Mouse (Mus musculus): Measurements from ENCODE around the gene Il16. TPM values are rescaled to one million over a fixed set of nuclear protein-coding genes. Genes with fewer than 3 reads are reported as not detected.

The Il16 gene
- polyA plus RNA-seq, 1 experiment from 2014 or later, result 1.5 TPM

GRCm38 (mm10) chr7:83611886-83612285, 133.6 kb downstream of the Il16 start:
- Histone ChIP-seq H3K27ac (no peak overlapping the region), H3K27me3 (replicated peaks) (no peaks in the 10 kb centered on the region), H3K4me1 (no peaks in the 10 kb centered on the region), H3K36me3 (no peaks in the 10 kb centered on the region), H3K9me3 (no peaks in the 10 kb centered on the region), H3K4me3 (no peak overlapping the region), H3K9ac (no peak overlapping the region), H3K4me2 (replicated peaks) (no peak overlapping the region)
- no peak for ATAC-seq (ENCODE audit: low FRiP score, low read depth)
- 93% methylated on average over 1 of the region's 1 CpGs for WGBS

DNA sequence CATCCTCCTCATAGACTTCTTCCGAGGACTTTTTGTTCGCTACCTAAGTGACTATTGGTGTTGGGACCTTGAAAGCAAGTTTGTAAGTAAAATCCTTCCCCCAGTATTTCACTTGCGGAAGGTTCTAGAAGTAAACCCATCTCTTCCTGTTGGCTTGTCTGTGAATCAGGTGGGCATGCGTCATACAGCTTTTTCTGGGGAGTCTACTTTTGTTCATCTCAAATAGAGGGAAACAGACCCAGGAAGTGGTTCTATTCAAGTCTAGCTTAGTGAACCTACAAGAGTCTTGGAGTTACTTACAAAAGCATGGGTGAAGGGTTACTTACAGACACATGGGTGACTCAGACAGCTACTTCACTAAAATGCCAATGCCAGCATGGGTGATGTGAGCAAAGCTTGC, 135.6 kb downstream of the Il16 start:
- H3K27me3 ChIP-seq (replicated peaks), result no peaks in the 10 kb centered on the region
- no peak overlapping the region for H3K4me3 ChIP-seq
- H3K36me3 ChIP-seq, result no peaks in the 10 kb centered on the region
- H3K9ac ChIP-seq, result no peak overlapping the region
- no peaks in the 10 kb centered on the region for H3K4me1 ChIP-seq
- no peak overlapping the region for H3K4me2 ChIP-seq (replicated peaks)
- H3K27ac ChIP-seq, result no peak overlapping the region
- ATAC-seq (ENCODE audit: low FRiP score, low read depth), result no peak
- H3K9me3 ChIP-seq, result no peaks in the 10 kb centered on the region
- WGBS, result 96% methylated on average over 4 of the region's 4 CpGs

DNA sequence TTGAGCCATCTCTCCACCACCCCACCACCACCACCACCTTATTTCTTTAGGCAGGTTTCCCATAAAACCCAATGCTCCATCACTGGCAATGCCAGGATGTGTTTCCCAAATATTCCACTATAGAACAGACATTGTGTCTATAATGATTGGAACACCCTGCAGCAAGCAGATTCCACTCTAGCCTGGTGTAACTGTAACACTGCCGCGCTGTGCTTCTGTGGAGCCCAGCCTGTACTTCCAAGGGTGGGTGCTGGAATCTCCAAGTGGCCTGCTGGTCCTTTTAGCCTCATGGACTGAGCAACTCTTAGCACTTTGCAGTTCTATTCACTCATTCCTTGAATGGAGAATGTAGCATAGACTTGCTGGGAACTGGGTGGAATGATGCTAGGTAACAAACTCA, 138.7 kb downstream of the Il16 start:
- Histone ChIP-seq H3K27me3 (replicated peaks) (no peaks in the 10 kb centered on the region), H3K9ac (no peak overlapping the region), H3K4me3 (no peak overlapping the region), H3K9me3 (no peaks in the 10 kb centered on the region), H3K4me2 (replicated peaks) (no peak overlapping the region), H3K27ac (no peak overlapping the region), H3K4me1 (no peaks in the 10 kb centered on the region), H3K36me3 (no peaks in the 10 kb centered on the region)
- no peak for ATAC-seq (ENCODE audit: low FRiP score, low read depth)
- 97% methylated on average over 2 of the region's 2 CpGs for WGBS

DNA sequence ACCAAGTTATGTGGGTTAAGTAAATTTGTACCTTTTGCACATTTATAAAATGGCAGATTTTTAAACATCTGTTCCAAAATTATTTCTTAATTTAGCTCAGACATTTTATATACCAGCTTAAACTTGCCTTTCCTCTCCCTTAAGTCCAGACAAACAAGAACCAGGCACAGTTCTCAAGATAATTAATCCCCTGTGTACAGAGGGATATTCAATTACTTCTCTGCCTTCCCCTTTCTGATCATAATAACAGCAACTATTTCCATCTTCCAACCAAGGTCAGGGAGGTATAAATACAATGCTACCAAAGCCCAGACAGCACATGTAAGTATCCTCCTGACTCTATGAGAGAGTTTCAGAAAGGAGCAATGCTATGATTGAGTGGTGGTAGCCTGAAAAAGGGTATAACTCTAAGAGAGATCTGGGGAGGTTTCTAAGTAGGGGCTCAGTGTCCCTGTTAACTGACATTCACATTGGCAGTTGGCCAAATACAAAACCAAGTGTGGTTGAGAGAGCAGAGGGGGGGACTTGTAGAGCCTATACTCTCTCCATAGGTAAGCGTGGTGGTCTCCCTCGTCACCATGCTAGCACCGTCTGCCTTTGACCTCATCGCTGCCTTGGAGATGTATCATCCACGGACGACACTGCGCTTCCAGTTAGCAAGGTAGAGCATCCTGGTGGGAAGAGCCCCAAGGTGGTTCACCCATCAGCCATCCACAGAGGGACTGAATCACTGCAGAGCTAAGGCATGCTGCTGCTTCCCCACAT, 141.2 kb downstream of the Il16 start:
- no peak overlapping the region for H3K4me2 ChIP-seq (replicated peaks)
- no peak overlapping the region for H3K9ac ChIP-seq
- H3K27ac ChIP-seq, result no peak overlapping the region
- WGBS, result 90% methylated on average over 7 of the region's 7 CpGs
- ATAC-seq (ENCODE audit: low FRiP score, low read depth), result no peak
- H3K4me1 ChIP-seq, result no peaks in the 10 kb centered on the region
- no peaks in the 10 kb centered on the region for H3K27me3 ChIP-seq (replicated peaks)
- H3K36me3 ChIP-seq, result no peaks in the 10 kb centered on the region
- no peaks in the 10 kb centered on the region for H3K9me3 ChIP-seq
- H3K4me3 ChIP-seq, result no peak overlapping the region

DNA sequence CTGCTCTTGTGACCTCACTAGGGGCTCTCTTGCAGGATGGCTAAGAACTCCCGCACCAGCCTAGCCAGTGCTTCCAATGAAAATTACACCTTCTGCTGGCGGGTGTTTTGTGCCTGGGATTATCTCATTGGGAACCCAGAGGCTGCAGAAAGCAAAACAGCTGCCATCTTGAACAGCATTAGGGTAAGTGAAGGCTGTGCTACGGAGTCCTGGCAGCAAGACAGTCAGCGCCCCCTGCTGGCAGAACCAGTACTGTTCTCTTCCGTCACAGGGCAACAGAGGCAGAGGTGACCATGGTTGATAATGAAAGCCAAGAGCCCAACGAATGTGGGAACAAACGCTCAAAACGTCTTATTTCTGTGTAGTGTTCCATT, 145.6 kb downstream of the Il16 start:
- 60% methylated on average over 8 of the region's 8 CpGs for WGBS
- H3K27me3 ChIP-seq (replicated peaks), result no peaks in the 10 kb centered on the region
- 0 out of 2 replicates have a peak, but pooled peaks have one; percentile 48 for ATAC-seq (ENCODE audit: low FRiP score, low read depth)
- H3K4me2 ChIP-seq (replicated peaks), result no peak overlapping the region
- H3K36me3 ChIP-seq, result no peaks in the 10 kb centered on the region
- H3K4me3 ChIP-seq, result no peak overlapping the region
- H3K9me3 ChIP-seq, result no peaks in the 10 kb centered on the region
- no peak overlapping the region for H3K27ac ChIP-seq
- H3K4me1 ChIP-seq, result no peaks in the 10 kb centered on the region
- no peak overlapping the region for H3K9ac ChIP-seq

- no peak for ATAC-seq (ENCODE audit: low FRiP score, low read depth)
- Histone ChIP-seq H3K4me1 (no peaks in the 10 kb centered on the region), H3K9ac (no peak overlapping the region), H3K9me3 (no peaks in the 10 kb centered on the region), H3K27me3 (replicated peaks) (no peaks in the 10 kb centered on the region), H3K4me2 (replicated peaks) (no peak overlapping the region), H3K4me3 (no peak overlapping the region), H3K36me3 (no peaks in the 10 kb centered on the region), H3K27ac (no peak overlapping the region)
- 90% methylated on average over 13 of the region's 13 CpGs for WGBS
These were observed 146.3 kb downstream of the Il16 start for GRCm38 (mm10) chr7:83598997-83599912.

DNA sequence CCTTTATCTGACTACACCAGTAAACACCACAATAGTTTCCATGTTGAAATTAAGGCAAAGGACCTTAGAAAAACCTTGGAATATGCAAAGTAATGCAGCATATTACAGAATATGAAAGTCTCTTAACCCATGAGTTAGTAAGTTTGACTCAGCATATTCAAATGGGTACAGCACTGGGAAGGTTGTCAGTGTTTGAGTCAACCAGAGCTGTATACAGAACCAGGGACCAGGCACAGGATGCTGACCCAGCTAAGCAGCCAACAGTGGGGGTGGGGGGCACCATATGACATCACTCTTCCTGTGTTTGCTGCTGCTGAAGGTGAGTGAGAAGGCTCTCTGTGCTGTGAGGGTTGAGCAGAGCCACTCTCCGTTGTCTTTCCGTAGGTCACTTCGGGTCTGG, 148.5 kb downstream of the Il16 start:
- no peak for ATAC-seq (ENCODE audit: low FRiP score, low read depth)
- H3K9me3 ChIP-seq, result no peaks in the 10 kb centered on the region
- H3K27ac ChIP-seq, result no peak overlapping the region
- no peak overlapping the region for H3K4me3 ChIP-seq
- no peak overlapping the region for H3K9ac ChIP-seq
- H3K4me2 ChIP-seq (replicated peaks), result no peak overlapping the region
- no peaks in the 10 kb centered on the region for H3K27me3 ChIP-seq (replicated peaks)
- 89% methylated on average over 3 of the region's 3 CpGs for WGBS
- no peaks in the 10 kb centered on the region for H3K36me3 ChIP-seq
- no peaks in the 10 kb centered on the region for H3K4me1 ChIP-seq

- no peaks in the 10 kb centered on the region for H3K27me3 ChIP-seq (replicated peaks)
- no peak overlapping the region for H3K9ac ChIP-seq
- no peaks in the 10 kb centered on the region for H3K4me1 ChIP-seq
- no peak for ATAC-seq (ENCODE audit: low FRiP score, low read depth)
- no peak overlapping the region for H3K4me2 ChIP-seq (replicated peaks)
- H3K4me3 ChIP-seq, result no peak overlapping the region
- WGBS, result 78% methylated on average over 3 of the region's 3 CpGs
- H3K9me3 ChIP-seq, result no peaks in the 10 kb centered on the region
- H3K36me3 ChIP-seq, result no peaks in the 10 kb centered on the region
- H3K27ac ChIP-seq, result no peak overlapping the region
These were observed 151.5 kb downstream of the Il16 start for GRCm38 (mm10) chr7:83594056-83594455.

Other genes with a start within 250 kb of the Il16 start
- 0.10 and 0.28 TPM in 2 replicates for gene Tmc3, start 160.8 kb downstream of the Il16 start, polyA plus RNA-seq (2016; fragmentation: Nextera tagmentation; extraction: Ambion mirVana)
- gene Stard5, start 113.8 kb downstream of the Il16 start, polyA plus RNA-seq (2016; fragmentation: Nextera tagmentation; extraction: Ambion mirVana), result 10.5 and 12.0 TPM in 2 replicates
- 0.40 TPM in 1 of 2 replicates, not detected in the other for gene Cfap161, start 49.2 kb upstream of the Il16 start, polyA plus RNA-seq (2016; fragmentation: Nextera tagmentation; extraction: Ambion mirVana)
- 21.2 and 23.3 TPM in 2 replicates for gene Tlnrd1, start 138.6 kb upstream of the Il16 start, polyA plus RNA-seq (2016; fragmentation: Nextera tagmentation; extraction: Ambion mirVana)
- gene Mesd, start 138.7 kb upstream of the Il16 start, polyA plus RNA-seq (2016; fragmentation: Nextera tagmentation; extraction: Ambion mirVana), result 79.3 and 83.5 TPM in 2 replicates